In genomic region chr7:67372729-67373583, GRCm38 (mm10) we compare ENCODE assay signal across 7 mouse cellular contexts. TPM values are rescaled to one million over a fixed set of nuclear protein-coding genes. Genes with fewer than 3 reads are reported as not detected.
DNase-seq lines count a peak whose midpoint lies in the region; ATAC-seq lines count a peak whose summit lies in the region.

TSS of gene Mef2a (minus strand) at chr7:67372858.

- peak within 1 kb of the TSS; percentile 93 for H3K4me3 ChIP-seq in intestine, embryonic 15.5 days (replicated peaks)
- H3K4me3 ChIP-seq in midbrain, embryonic 10.5 days, result peak within 1 kb of the TSS; percentile 92

- no peaks in the 10 kb centered on the region for H3K9me3 ChIP-seq in intestine, embryonic 15.5 days
- no peaks in the 10 kb centered on the region for H3K9me3 ChIP-seq in midbrain, embryonic 10.5 days (replicated peaks)

- intact Hi-C loops in gastrocnemius, postnatal 36 days (cut with DNase I), result loop anchor here (2.0 kb wide), 1 partner anchor 72 kb away; no protein-coding TSS in a partner anchor
- intact Hi-C loops in left cerebral cortex, postnatal 25 days (cut with DNase I), result loop anchor here (2.0 to 5.0 kb wide), 5 partner anchors 72 to 249 kb away; no protein-coding TSS in a partner anchor

- DNase-seq in adrenal gland, adult 2 months, result peak; percentile 98
- DNase-seq in embryo, embryonic 11.5 days (ENCODE audit: low read depth, low spot score), result peak; percentile 93
- DNase-seq in gastrocnemius, postnatal 36 days, result peak; percentile 96 to 97
- peak; percentile 96 to 97 for DNase-seq in left cerebral cortex, postnatal 25 days (ENCODE audit: low spot score in 2 of 2)
- DNase-seq in midbrain, embryonic 10.5 days (ENCODE audit: low spot score), result peak; percentile 95
- DNase-seq in right cerebral cortex, postnatal 4 days, result peak; percentile 97

- H3K9ac ChIP-seq in intestine, embryonic 15.5 days, result peak within 1 kb of the TSS; percentile 97

- under 1% methylated on average over 88 of the region's 89 CpGs for WGBS in intestine, embryonic 15.5 days
- WGBS in midbrain, embryonic 10.5 days, result under 1% methylated on average over 89 of the region's 89 CpGs

- H3K4me1 ChIP-seq in intestine, embryonic 15.5 days (replicated peaks), result 0 out of 2 replicates have a peak, but pooled peaks cover 3% of the 10 kb centered on the region
- H3K4me1 ChIP-seq in midbrain, embryonic 10.5 days, result peaks cover 25% of the 10 kb centered on the region

- peak within 1 kb of the TSS; percentile 94 for H3K27ac ChIP-seq in intestine, embryonic 15.5 days
- H3K27ac ChIP-seq in midbrain, embryonic 10.5 days (replicated peaks), result peak within 1 kb of the TSS; percentile 99

- no peaks in the 10 kb centered on the region for H3K36me3 ChIP-seq in intestine, embryonic 15.5 days
- H3K36me3 ChIP-seq in midbrain, embryonic 10.5 days, result no peaks in the 10 kb centered on the region

- peak; percentile 96 for ATAC-seq in intestine, embryonic 15.5 days

- H3K27me3 ChIP-seq in intestine, embryonic 15.5 days (replicated peaks), result no peaks in the 10 kb centered on the region
- H3K27me3 ChIP-seq in midbrain, embryonic 10.5 days (ENCODE audit: low read depth, poor library complexity, severe bottlenecking), result peaks cover 11% of the 10 kb centered on the region; the same call in 1 of the 2 replicates

- peak within 1 kb of the TSS; percentile 93 for H3K4me2 ChIP-seq in intestine, embryonic 15.5 days (replicated peaks)

RNA-seq across cellular contexts. Expression of gene Mef2a, which starts in this region (rescaled TPM):
- 10 to 100 TPM; 49.3 to 60.3 TPM for total RNA-seq in adrenal gland, adult 2 months (2021)
- 24.0 and 28.8 TPM in 2 replicates for polyA plus RNA-seq in adrenal gland, adult 2 months (2012; rRNA removed)
- 10 to 100 TPM; 73.8 to 74.0 TPM for total RNA-seq in gastrocnemius, postnatal 36 days (2021)
- 25.1 and 30.7 TPM in 2 replicates for polyA plus RNA-seq in intestine, embryonic 15.5 days (2015; fragmentation: Nextera tagmentation; extraction: Ambion mirVana)
- 100 to 1,000 TPM; 110 to 112 TPM for total RNA-seq in left cerebral cortex, postnatal 25 days (2021)
- polyA plus RNA-seq in midbrain, embryonic 10.5 days (2016; fragmentation: Nextera tagmentation; extraction: Ambion mirVana), result 20.3 and 24.3 TPM in 2 replicates

Comparison
In these comparisons a context has a peak if more than half of its experiments do, and no peak if none do; other contexts are left out.
1. Peak in every context shown above with its lines: DNase-seq, ATAC-seq, H3K4me3 ChIP-seq and H3K27ac ChIP-seq.